Mouse (Mus musculus) hindbrain, embryonic 10.5 days (tissue): Measurements from ENCODE around the gene Serpinb11. TPM values are rescaled to one million over a fixed set of nuclear protein-coding genes. Genes with fewer than 3 reads are reported as not detected.

Experiments
- DNase-seq: peaks from one replicate; pipeline ENCODE4 v3.0.0-alpha.2; 2017; ENCODE audit warnings: low spot score
- H3K27ac ChIP-seq: fragments of 300-500 bp; sonication (generic); 2 replicates; pipeline ENCODE4 v1.5.1; 2016; ENCODE audit warnings: mild to moderate bottlenecking, moderate library complexity
- H3K27me3 ChIP-seq: fragments of 300-500 bp; sonication (generic); 2 replicates; pipeline ENCODE4 v1.6.1; 2016; ENCODE audit warnings: mild to moderate bottlenecking; ENCODE audit not compliant: poor library complexity, insufficient read depth, severe bottlenecking
- H3K36me3 ChIP-seq: fragments of 300-500 bp; sonication (generic); 2 replicates; pipeline ENCODE4 v1.6.1; 2016; ENCODE audit warnings: mild to moderate bottlenecking, moderate library complexity
- H3K4me1 ChIP-seq: fragments of 300-500 bp; sonication (generic); replicated peaks from 2 replicates; pipeline ENCODE4 v1.6.1; 2016; ENCODE audit warnings: mild to moderate bottlenecking
- H3K4me3 ChIP-seq: fragments of 300-500 bp; sonication (generic); 2 replicates; pipeline ENCODE4 v1.5.1; 2016; ENCODE audit warnings: mild to moderate bottlenecking, moderate library complexity
- H3K9me3 ChIP-seq: fragments of 300-500 bp; sonication (generic); 2 replicates; pipeline ENCODE4 v1.6.1; 2016; ENCODE audit warnings: mild to moderate bottlenecking, moderate library complexity
- WGBS: fragments of 180-500 bp; shearing (Covaris S2); methylation state at CpG from one replicate; pipeline ENCODE4 v1.1.7; 2016; 5-methylcytosine and 5-hydroxymethylcytosine counted together
- polyA plus RNA-seq: library from polyadenylated mRNA; unstranded; fragments of >200 nt; fragmentation: Nextera tagmentation; extraction: Ambion mirVana; gene quantifications from 2 replicates; pipeline ENCODE4 v1.2.1, GENCODE M21; 2016

Serpinb11 gene
- polyA plus RNA-seq, result not detected in 2 replicates

GRCm38 (mm10) chr1:107360898-107361297 lies at the start of gene Serpinb11:
Gene Serpinb11 (plus strand): TSS chr1:107361198.
- 73% methylated on average over 1 of the region's 1 CpGs for WGBS
- Histone ChIP-seq H3K4me1 (no peaks in the 10 kb centered on the region), H3K9me3 (no peaks in the 10 kb centered on the region), H3K27me3 (no peaks in the 10 kb centered on the region), H3K27ac (no peak within 1 kb of the TSS), H3K4me3 (no peak within 1 kb of the TSS), H3K36me3 (no peaks in the 10 kb centered on the region)
- DNase-seq, result no peak

- H3K4me1 ChIP-seq, result no peaks in the 10 kb centered on the region
- no peaks in the 10 kb centered on the region for H3K36me3 ChIP-seq
- no peak overlapping the region for H3K27ac ChIP-seq
- DNase-seq, result no peak
- H3K9me3 ChIP-seq, result no peaks in the 10 kb centered on the region
- no peaks in the 10 kb centered on the region for H3K27me3 ChIP-seq
- no peak overlapping the region for H3K4me3 ChIP-seq
These were observed 15.0 kb upstream of the Serpinb11 start for GRCm38 (mm10) chr1:107345979-107346378.

GRCm38 (mm10) chr1:107346788-107347187 lies 14.2 kb upstream of the Serpinb11 start:
- H3K4me1 ChIP-seq, result no peaks in the 10 kb centered on the region
- no peak overlapping the region for H3K27ac ChIP-seq
- no peaks in the 10 kb centered on the region for H3K27me3 ChIP-seq
- H3K9me3 ChIP-seq, result no peaks in the 10 kb centered on the region
- no peaks in the 10 kb centered on the region for H3K36me3 ChIP-seq
- H3K4me3 ChIP-seq, result no peak overlapping the region
- 92% methylated on average over 2 of the region's 2 CpGs for WGBS
- DNase-seq, result no peak

GRCm38 (mm10) chr1:107350392-107350791 lies 10.6 kb upstream of the Serpinb11 start:
- H3K9me3 ChIP-seq, result no peaks in the 10 kb centered on the region
- DNase-seq, result no peak
- WGBS, result 66% methylated on average over 3 of the region's 3 CpGs
- H3K36me3 ChIP-seq, result no peaks in the 10 kb centered on the region
- H3K27ac ChIP-seq, result no peak overlapping the region
- H3K27me3 ChIP-seq, result no peaks in the 10 kb centered on the region
- no peak overlapping the region for H3K4me3 ChIP-seq
- no peaks in the 10 kb centered on the region for H3K4me1 ChIP-seq

GRCm38 (mm10) chr1:107351115-107351514 lies 9.9 kb upstream of the Serpinb11 start:
- no peak for DNase-seq
- Histone ChIP-seq H3K4me1 (no peaks in the 10 kb centered on the region), H3K4me3 (no peak overlapping the region), H3K27me3 (no peaks in the 10 kb centered on the region), H3K9me3 (no peaks in the 10 kb centered on the region), H3K27ac (no peak overlapping the region), H3K36me3 (no peaks in the 10 kb centered on the region)
- 84% methylated on average over 2 of the region's 2 CpGs for WGBS

GRCm38 (mm10) chr1:107353046-107353445 lies 8.0 kb upstream of the Serpinb11 start:
- no peaks in the 10 kb centered on the region for H3K4me1 ChIP-seq
- no peaks in the 10 kb centered on the region for H3K9me3 ChIP-seq
- no peak overlapping the region for H3K27ac ChIP-seq
- no peak overlapping the region for H3K4me3 ChIP-seq
- 49% methylated on average over 3 of the region's 3 CpGs for WGBS
- no peaks in the 10 kb centered on the region for H3K27me3 ChIP-seq
- H3K36me3 ChIP-seq, result no peaks in the 10 kb centered on the region
- no peak for DNase-seq

- Histone ChIP-seq H3K36me3 (no peaks in the 10 kb centered on the region), H3K4me1 (no peaks in the 10 kb centered on the region), H3K4me3 (no peak overlapping the region), H3K27ac (no peak overlapping the region), H3K9me3 (no peaks in the 10 kb centered on the region), H3K27me3 (no peaks in the 10 kb centered on the region)
- WGBS, result 64% methylated on average over 7 of the region's 7 CpGs
- DNase-seq, result no peak
These were observed 5.0 kb downstream of the Serpinb11 start for GRCm38 (mm10) chr1:107365973-107366372.

- WGBS, result 81% methylated on average over 2 of the region's 2 CpGs
- no peaks in the 10 kb centered on the region for H3K9me3 ChIP-seq
- H3K27ac ChIP-seq, result no peak overlapping the region
- H3K36me3 ChIP-seq, result no peaks in the 10 kb centered on the region
- H3K4me3 ChIP-seq, result no peak overlapping the region
- no peak for DNase-seq
- no peaks in the 10 kb centered on the region for H3K27me3 ChIP-seq
- H3K4me1 ChIP-seq, result no peaks in the 10 kb centered on the region
These were observed 7.9 kb downstream of the Serpinb11 start for GRCm38 (mm10) chr1:107368944-107369343.

- no peak overlapping the region for H3K27ac ChIP-seq
- no peak for DNase-seq
- no peaks in the 10 kb centered on the region for H3K27me3 ChIP-seq
- H3K9me3 ChIP-seq, result no peaks in the 10 kb centered on the region
- H3K36me3 ChIP-seq, result no peaks in the 10 kb centered on the region
- H3K4me1 ChIP-seq, result no peaks in the 10 kb centered on the region
- WGBS, result 82% methylated on average over 4 of the region's 4 CpGs
- no peak overlapping the region for H3K4me3 ChIP-seq
These were observed 16.0 kb downstream of the Serpinb11 start for GRCm38 (mm10) chr1:107376952-107377351.

GRCm38 (mm10) chr1:107378368-107378767 lies 17.4 kb downstream of the Serpinb11 start:
- H3K27me3 ChIP-seq, result no peaks in the 10 kb centered on the region
- no peak overlapping the region for H3K4me3 ChIP-seq
- DNase-seq, result no peak
- no peak overlapping the region for H3K27ac ChIP-seq
- no peaks in the 10 kb centered on the region for H3K4me1 ChIP-seq
- H3K36me3 ChIP-seq, result no peaks in the 10 kb centered on the region
- no peaks in the 10 kb centered on the region for H3K9me3 ChIP-seq

- Histone ChIP-seq H3K27ac (no peak overlapping the region), H3K9me3 (no peaks in the 10 kb centered on the region), H3K4me1 (no peaks in the 10 kb centered on the region), H3K36me3 (no peaks in the 10 kb centered on the region), H3K27me3 (no peaks in the 10 kb centered on the region), H3K4me3 (no peak overlapping the region)
- no peak for DNase-seq
These were observed 20.5 kb downstream of the Serpinb11 start for GRCm38 (mm10) chr1:107381491-107381890.

GRCm38 (mm10) chr1:107382404-107382803 lies 21.4 kb downstream of the Serpinb11 start:
- no peak for DNase-seq
- 93% methylated on average over 1 of the region's 1 CpGs for WGBS
- no peak overlapping the region for H3K27ac ChIP-seq
- H3K9me3 ChIP-seq, result no peaks in the 10 kb centered on the region
- H3K36me3 ChIP-seq, result no peaks in the 10 kb centered on the region
- no peaks in the 10 kb centered on the region for H3K27me3 ChIP-seq
- no peaks in the 10 kb centered on the region for H3K4me1 ChIP-seq
- no peak overlapping the region for H3K4me3 ChIP-seq

- Histone ChIP-seq H3K36me3 (no peaks in the 10 kb centered on the region), H3K4me3 (no peak overlapping the region), H3K27me3 (no peaks in the 10 kb centered on the region), H3K4me1 (no peaks in the 10 kb centered on the region), H3K9me3 (no peaks in the 10 kb centered on the region), H3K27ac (no peak overlapping the region)
- DNase-seq, result no peak
- 92% methylated on average over 9 of the region's 9 CpGs for WGBS
These were observed 23.5 kb downstream of the Serpinb11 start for GRCm38 (mm10) chr1:107384532-107384931.

- Histone ChIP-seq H3K9me3 (no peaks in the 10 kb centered on the region), H3K4me3 (no peak overlapping the region), H3K27me3 (no peaks in the 10 kb centered on the region), H3K27ac (no peak overlapping the region), H3K36me3 (no peaks in the 10 kb centered on the region), H3K4me1 (no peaks in the 10 kb centered on the region)
- WGBS, result 82% methylated on average over 2 of the region's 2 CpGs
- DNase-seq, result no peak
These were observed 28.8 kb downstream of the Serpinb11 start for GRCm38 (mm10) chr1:107389753-107390152.
